Mouse (Mus musculus) gastrocnemius, adult 8-10 months (tissue): ENCODE measurements around the gene Ramp1. TPM values are rescaled to one million over a fixed set of nuclear protein-coding genes. Genes with fewer than 3 reads are reported as not detected.

Experiments used
- DNase-seq, 2 experiments: peaks; one replicate each; pipeline ENCODE4 v3.0.0; 2022; ENCODE audit warnings: low spot score in 2 of 2
- total RNA-seq, 4 experiments: library from RNA; stranded (reverse); gene quantifications; 2 replicates each; pipeline ENCODE4 v1.2.4; 2022

Gene Ramp1
- total RNA-seq, 4 experiments from 2014 or later: 10.7 to 19.5 (median 15.8) TPM

DNA sequence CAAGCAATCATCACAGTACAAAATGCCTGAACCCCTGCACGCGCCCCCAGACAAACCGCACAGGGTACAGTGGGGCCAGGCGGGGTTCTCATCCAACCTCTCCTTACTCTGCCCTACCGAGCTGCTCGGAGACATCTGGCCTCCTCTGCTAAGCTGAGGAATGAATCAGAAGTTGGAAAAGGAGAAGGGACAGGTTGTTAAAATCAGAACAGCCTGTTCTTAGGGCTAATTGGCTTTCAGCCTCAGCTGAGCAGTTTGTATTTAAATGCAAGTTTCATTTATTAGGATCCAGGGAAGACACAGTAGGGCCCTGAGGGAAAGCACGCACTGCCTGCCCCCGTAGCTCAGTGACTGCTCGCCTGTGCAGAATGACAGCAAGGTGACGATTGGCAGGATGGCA lies 20.2 kb downstream of the Ramp1 start:
- DNase-seq: no peak

DNA sequence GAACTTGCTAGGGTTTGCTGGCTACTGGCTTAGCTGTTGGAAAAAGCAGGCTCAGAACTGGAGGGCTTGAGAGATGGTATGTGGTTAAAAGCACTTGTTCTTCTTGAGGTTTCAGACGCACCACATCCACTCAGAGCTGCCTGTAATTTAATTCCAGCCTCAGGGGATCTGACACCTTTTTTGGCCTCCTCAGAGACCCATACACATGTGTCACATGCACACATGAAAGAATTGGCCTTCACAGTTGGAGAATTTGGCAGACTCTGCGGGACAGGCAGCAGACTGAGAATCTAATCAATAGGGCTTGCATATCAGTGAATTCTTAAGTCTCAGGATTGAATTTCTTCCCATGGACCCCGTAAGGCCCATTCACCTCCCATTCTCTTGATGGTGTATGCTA lies 21.5 kb downstream of the Ramp1 start:
- DNase-seq: no peak

DNA sequence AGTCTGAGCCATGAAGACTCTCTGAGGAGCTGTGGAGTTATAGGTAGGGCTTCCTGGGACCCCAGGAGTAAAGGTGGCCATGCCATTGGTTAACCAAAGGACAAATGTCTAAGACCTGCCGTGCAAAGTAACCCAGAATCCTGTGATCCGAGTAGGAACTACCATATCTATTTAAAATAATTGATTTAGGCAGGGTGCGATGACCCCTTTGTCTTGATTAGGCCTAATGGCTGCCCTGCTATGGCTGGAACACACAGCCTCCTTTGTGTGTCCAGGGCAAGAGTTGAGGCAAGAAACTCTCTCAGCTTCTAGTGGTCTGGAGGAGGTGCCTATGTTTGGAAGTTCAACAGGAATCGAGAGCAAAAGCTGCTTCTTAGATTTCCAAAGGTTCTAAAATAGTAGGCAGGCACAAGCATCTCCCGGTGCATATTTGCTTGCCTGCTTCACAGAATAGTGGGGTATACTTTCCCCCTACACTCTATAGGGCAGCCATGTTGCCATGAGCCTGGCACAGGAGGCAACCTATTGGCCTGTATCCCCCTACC lies 24.7 kb downstream of the Ramp1 start:
- no peak for DNase-seq

DNA sequence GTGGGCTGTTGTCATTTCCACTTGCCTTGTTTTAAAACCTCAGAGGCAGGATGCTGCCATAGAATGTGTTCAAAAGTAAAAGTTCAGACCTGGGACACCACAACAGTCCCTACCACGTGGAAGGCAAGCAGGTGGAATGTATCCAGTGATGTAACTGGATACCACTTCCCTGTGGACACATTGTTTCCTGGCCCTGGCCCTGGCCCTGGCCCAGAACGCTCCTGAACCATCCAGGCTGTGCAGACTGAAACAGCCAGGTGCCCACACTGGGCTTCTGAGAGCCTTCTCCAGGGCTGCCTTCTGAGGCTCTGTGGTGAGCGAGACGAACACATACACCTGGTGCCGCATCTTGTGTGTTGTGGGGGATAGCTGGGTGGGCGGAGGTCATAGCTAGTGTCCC lies 26.0 kb downstream of the Ramp1 start:
- no peak for DNase-seq

DNA sequence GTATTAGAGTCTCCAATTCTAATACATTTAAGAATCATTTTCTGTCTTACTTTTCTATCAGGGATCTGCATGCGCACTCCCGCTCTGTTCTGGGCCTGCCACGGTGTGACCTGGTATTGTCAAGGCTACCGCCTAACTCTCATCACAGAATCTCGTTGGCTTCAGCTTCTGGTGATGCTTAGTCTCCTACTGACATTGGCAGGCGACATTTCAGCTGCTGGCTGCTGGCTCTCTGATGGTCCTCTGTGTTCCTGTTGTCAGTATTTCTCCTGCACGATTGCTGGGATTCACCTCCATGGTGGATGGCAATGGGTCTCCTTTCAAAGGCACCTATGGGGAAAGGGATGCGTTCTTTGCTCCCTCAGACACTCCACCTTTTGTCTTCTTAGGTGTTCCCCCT lies 26.7 kb downstream of the Ramp1 start:
- DNase-seq: no peak

DNA sequence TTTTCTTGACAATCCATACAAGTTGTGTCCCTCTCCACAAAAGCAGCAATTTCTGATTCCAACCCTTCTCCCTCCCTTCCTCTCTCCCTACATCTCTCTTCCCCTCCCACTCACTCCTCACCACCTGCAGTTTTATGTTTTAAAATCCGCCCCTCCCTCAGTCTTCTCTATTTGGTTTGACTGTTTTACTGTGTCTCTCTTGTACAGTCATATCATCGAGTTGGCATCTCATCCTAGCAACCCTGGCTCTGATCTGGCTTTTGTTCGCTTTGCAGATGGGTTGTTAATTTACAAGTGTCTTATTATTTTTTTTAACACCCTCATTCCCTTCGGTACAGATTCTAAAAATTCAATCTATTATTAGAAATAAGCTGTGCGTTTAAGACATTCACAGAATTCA lies 27.3 kb downstream of the Ramp1 start:
- DNase-seq: no peak

DNA sequence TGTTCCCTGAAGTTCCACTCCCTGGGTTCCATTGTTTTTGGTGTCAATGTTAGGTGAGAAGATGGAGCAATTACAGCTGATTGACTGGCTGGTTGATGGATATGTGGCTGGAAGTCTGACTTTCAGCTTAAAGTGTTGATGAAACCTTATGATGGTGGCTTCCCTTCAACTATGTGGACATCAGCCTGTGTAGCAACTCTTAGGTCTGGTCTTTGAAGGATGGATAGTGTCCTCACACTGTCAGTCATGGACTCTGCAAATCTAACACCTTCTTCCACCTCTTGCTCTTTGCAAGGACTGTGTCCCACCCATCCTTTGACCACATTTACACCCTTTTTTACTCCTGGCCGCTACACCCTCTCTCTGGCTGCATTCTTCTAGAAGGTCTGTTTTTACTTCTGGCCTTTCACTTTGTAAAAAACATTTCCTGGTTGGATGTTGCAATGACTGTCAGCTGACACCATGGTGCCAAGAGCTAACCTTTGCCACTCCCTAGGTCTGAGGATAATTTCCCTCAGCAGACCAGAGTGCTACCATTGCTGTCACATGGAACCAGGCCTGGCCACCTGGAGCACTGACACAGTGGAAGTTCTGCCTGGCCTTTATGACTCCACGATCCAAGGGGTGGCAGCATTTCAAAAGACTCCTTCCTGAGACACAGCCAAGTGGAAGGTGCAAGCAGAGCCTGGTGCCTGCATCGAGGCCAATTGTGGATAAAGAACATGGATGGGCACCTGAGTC lies 27.9 kb downstream of the Ramp1 start:
- peak in 1 of 2 experiments; percentile 23 for DNase-seq

DNA sequence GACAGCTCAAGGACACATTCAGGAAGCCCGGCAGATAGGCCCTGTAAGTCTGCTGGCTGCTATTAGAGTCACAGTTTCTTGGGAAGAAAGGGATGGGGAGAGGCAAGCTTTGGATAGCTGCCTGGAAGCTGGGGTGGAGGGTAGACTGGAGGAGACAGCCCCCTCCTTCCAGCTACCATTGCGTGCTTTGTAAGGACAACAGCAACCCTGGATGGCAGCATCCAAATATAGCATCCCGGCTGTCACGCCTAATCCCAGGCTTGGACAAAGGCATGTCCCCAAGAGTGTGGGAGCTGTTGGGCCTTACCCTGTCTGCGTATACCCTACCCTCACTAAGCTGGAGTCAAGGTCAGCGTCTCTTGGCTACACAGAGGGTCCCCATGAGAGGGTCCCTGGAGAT lies 29.7 kb downstream of the Ramp1 start:
- DNase-seq: peak; percentile 32 to 33

DNA sequence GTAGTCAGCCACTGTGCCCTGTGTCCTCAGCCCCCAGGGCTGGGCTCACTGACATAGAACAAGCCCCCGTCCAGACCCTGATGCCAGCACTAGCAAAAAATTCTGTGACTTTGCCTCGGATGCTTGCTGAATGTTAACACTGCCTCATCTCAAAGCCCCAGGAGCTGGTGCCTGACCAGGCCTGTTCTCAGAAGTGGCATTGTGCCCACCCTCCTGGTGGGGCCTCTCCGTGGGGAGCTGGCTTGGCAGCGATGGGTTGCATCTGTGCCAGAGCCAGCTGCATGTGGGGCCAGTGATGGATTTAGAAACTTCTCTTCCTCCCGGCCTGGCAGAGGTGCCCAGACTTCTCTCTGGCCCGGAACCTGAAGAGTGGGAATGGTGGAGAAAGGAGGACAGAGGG lies 30.2 kb downstream of the Ramp1 start:
- peak; percentile 79 to 88 for DNase-seq

DNA sequence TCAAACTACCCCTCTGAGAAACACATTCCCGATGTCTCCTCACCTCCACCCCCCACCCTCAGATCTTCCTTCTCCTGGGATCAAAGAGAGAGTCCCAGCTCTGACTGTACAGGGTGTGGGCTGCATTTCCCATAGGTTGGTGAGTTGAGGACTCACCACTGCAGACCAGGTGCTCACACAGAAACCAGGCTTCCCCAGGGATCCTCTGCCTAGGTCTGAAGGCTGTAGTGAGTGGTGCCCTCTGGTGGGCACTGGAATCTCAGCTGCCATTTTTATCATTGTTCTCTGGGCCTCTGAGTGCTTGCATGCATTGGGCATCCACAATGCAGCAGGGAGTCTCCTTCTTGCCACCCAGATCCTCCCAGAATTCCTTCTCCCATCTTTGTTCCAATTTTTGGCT lies 31.5 kb downstream of the Ramp1 start:
- no peak for DNase-seq

DNA sequence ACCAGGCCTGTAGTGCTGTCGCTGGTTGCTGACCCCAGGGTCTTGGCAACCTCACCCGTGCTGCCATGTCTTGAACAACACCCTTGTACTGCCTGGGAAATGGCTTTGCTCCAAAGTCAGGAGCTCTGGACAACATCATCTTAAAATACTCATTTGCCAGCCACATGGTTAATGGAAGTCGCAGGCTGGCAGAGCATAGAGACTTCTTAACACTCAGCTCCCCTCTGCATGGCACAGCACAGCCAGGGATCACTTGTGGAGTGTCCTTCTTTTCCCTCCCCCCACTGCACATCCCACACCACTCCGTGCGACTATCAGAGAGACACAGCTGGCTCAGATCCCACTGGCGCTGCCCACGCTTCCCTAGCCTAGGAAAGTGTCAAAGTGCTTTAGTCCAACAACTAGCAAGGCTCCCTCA lies 32.0 kb downstream of the Ramp1 start:
- no peak for DNase-seq

DNA sequence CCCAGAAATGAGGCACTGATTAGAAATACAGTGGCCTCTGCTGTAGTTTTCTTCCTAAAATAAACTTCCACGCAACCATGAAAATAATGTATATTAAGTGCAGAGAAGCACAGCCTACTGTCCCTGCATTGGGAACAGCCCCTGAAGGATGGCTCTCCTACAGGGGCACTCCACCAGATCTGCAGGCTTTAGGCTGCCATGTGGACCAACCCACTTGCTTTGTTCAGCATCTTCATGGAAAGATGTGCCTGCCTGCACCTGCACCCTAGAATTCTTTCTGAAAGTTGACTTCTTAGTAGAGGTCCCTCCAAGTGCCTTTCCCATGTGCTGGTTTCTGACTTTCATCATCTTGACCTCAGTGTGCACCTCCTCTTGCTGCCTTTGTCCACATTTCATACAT lies 35.6 kb downstream of the Ramp1 start:
- no peak for DNase-seq

DNA sequence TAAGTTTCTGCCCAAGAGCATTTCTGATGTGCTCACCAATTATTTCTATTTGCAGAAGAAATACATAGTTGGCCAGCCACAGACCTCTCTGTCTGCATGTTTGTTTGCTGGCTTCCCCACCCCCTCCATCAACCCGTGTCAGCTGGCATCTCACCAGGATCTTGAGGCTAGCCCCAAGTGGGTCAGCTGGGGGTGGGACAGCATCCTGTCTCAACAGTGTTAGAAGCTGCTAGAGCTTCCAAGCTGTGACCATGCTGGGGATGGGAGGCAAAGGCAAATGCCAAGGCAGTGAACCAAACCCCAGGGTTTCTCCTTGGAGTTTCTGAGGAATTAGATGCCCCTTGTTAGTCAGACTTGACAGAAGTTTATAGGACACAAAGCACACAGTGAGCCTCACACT lies 36.4 kb downstream of the Ramp1 start:
- DNase-seq: no peak

DNA sequence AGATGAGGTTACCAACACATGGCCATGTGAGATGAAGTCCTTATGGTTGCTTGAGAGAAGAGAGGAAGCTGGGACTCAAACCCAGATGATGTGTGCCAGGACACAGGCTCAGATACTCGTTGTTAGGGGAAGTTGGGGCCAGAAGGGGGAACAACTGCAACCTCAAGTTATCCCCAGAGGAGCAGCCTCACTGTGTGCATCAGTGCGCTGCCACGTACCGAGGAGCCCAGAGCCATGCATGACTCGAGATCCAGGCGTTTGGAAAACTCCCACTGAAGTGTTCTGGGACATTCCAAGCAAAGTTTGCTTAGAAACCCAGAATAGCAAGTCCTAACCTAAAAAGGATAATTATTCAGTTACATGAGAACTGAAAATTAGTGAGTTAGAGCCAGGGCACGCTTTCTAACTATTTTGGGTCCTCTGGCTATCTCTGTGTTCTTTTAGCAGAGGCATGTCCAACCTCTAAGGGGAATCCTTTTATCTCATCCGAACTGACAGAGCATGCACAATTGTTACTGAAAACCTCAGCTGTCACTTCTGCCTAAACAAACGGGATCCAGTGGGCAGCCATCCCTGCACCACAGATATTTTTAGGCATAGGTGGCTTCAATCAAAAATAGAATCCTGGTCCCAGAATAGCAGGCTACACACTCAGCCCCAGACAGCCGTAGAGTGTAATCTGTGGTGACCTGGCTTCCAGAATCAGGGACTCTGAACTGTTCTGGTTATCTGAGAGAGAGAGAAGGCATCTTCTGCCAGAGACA lies 37.1 kb downstream of the Ramp1 start:
- peak in 1 of 2 experiments; percentile 58 for DNase-seq

DNA sequence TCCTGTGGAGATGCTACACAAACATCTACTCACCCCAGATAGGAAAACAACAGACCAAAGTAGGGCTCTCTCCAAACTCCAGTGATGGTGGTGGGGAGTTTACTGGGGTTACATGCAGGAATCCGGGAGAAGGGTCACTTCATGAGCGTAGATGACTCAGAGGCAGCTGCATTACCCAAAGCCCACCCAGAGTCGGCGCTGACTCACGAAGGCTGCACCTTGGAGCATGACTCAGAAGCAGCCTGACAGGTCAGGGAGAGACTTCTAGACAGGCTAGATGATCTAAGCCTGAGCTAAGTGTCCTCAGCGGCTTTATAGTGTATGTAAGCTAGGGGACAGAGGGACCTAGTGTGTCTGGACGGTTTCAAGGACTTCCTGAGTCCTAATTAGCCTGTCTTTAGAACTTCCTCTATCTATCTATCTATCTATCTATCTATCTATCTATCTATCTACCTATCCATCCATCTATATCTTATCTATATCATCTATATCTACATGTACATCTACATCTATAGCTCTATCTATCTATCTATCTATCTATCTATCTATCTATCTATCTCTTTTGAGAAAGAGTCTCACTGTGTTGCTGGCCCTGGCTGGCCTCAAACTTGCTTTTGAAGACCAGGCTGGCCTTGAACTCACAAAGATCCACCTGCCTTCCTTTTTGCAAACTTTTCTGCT lies 40.2 kb downstream of the Ramp1 start:
- no peak for DNase-seq

DNA sequence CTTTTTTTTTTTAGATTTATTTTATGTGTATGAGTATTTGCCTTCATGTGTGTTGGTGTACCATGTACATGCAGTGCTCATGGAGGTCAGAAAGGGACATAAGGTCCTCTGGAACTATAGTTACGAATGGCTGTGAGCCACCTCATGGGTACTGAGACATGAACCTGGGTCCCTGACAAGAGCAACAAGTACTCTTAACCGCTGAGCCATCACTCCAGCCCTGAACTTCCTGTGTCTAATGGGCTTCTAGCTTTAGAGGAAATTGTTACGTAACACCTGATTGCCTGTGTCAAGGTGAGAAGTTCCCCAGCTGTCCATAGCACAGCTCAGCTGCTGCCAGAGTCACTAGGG lies 40.7 kb downstream of the Ramp1 start:
- no peak for DNase-seq

DNA sequence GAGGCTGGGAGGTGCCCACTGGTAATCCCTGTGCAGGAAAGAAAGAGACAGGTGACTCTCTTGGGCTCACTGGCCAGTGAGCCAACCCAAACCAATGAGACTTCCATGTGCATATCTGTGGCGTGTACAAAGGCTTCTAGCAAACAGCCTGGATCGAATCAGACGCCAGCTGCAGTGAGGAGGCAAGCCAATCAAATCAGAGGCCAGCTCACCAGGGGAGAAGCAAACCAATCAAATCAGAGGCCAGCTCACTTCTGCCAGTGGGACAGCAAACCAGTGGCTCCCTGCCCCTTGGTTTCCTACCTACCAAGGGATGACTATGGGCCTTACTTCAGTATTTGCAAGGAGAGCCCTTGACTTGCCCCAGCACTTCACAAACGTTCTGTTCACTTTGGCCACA lies 46.9 kb downstream of the Ramp1 start:
- DNase-seq: no peak

DNA sequence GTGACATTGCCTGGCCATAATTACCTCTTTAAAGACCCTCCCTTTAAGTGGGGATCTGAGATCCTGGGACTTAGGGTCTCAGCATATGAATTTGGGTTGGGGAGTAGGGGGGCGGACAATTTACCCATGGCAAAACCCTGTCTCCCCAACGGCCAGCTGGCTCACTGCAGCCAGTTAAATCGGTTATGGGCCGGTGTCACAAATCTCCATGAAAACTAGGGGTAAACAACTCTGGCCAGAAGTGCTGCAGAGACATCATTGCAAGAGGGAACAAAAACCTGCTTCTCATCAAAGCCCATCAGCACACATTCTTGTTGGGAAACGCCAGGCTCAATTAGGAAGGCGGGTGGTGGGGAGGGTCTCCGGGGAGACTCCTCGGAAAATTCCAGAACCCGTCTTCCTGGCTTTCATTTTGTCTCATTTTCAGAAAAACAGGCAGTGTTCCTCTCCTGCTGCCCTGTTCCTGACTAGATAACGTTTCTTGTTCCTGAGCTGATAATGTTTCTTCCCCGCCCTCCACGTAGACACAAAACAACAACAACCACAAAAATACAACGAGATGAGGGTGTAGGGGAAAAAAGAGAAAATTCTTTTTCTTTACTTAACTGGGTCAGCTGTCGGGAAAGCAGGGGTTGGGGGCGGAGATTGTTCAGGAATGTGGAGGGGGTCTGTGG lies 47.9 kb downstream of the Ramp1 start:
- DNase-seq: no peak

DNA sequence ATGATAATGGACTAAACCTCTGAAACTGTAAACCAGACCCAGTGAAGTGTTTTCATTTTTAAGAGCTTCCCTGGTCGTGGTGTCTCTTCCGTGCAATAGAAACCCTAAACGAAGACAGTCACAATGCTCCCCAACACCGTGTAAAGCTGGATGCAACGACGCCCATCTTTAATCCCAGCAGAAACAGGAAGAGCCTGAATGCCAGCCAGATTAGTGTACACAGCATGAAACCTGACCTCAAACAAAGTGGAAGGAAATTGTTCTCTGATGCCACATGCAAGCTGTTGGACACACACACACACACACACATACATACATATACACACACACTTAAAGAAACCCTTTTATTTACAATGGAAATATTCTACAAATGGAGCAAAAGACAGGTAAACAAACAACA lies 51.5 kb downstream of the Ramp1 start:
- DNase-seq: no peak

DNA sequence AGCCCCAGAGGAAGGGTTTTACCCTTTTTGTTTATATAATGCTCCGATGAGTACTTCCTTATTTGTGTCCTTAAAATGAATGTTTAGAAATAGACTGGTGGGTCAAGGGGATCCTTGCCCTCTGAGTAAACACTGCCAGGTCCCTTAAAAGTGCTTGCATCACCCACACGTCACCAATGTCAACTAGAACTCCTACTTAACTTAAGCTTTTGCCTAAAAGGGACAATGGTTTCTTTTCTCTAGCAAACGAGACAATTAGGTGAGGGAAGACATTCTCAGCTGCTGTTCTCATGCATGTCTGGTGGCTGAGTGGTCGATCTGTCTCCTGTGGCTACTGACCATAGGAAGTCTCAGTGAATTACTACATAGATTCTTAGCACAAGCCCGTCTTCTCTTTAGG lies 52.3 kb downstream of the Ramp1 start:
- DNase-seq: no peak

DNA sequence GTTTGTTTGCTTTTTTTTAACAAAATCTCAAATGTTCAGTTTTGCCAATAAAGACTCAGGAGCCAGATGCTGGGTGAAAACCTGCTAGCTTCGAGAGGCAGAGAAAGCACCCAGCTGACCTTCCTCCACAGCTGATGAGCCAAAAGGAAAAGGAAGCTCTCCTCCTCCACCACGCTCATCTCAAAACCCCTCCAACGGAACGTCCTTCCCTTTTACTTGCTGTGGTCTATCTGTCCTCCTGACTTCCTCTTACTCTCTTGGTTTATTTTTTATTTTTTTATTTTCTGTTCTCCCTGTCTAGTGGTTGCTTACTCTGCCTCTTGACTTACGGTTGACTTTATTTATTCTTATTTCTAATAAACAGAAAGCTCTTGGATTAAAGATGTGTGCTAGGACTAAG lies 55.8 kb downstream of the Ramp1 start:
- DNase-seq: no peak

DNA sequence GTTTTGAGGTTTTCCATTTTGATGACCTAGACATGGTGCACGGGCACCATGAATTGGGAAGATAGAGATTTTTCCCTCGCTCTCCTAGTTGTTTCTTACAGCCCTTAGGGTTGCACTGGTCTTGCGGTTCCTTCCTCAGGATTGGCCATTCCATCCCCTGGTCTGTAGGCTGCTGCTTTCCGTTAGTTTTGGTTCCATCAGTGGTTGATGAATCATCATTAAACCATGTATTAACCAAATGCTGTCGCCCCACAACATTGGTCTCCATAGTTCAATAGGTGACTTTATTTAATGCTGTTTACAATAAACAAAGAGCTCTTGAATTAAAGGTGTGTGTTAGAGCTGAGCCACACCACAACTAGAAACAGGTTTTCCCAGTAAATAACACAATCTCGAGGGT lies 58.1 kb downstream of the Ramp1 start:
- no peak for DNase-seq
